Comparison of ENCODE assay signal across 29 mouse cellular contexts in genomic region chr8:27837903-27838302, GRCm38 (mm10).
A peak's percentile ranks its signal among the peaks of the same experiment; 100 is the strongest.
DNase-seq lines count a peak whose midpoint lies in the region; ATAC-seq and TF ChIP-seq lines count a peak whose summit lies in the region.
"Had no signal": no experiment of that assay in that cellular context is flagged by ENCODE, and none has a peak within 500 bp of the region (broad histone marks: within the 10 kb centered on the region; RNA-seq: fewer than 3 reads in every experiment).

No protein-coding gene starts in this region.

- H3K36me3 ChIP-seq in forebrain, embryonic 11.5 days (ENCODE audit: control insufficient read depth, insufficient read depth, low read length), result no peaks in the 10 kb centered on the region
- H3K36me3 ChIP-seq in forebrain, embryonic 10.5 days (replicated peaks), result no peaks in the 10 kb centered on the region
- no peaks in the 10 kb centered on the region for H3K36me3 ChIP-seq in embryonic facial prominence, embryonic 14.5 days (ENCODE audit: control insufficient read depth, insufficient read depth, low read length)
- H3K36me3 ChIP-seq in forebrain, postnatal 0 days (ENCODE audit: insufficient read depth), result no peaks in the 10 kb centered on the region
- H3K36me3 ChIP-seq: embryonic facial prominence, embryonic 13.5 days; heart, embryonic 10.5 days; kidney, embryonic 15.5 days; limb, embryonic 10.5 days; liver, embryonic 15.5 days; lung, embryonic 15.5 days; neural tube, embryonic 13.5 days had no signal

- no peak for TF ChIP-seq CTCF in forebrain, postnatal 0 days (IDR thresholded peaks at IDR 0.05; ENCODE audit: low read depth)

- H3K27ac ChIP-seq in forebrain, embryonic 11.5 days (ENCODE audit: low read depth, low read length), result no peak overlapping the region
- no peak overlapping the region for H3K27ac ChIP-seq in forebrain, embryonic 10.5 days
- no peak overlapping the region for H3K27ac ChIP-seq in embryonic facial prominence, embryonic 14.5 days (replicated peaks; ENCODE audit: low read depth, low read length)
- H3K27ac ChIP-seq in forebrain, postnatal 0 days (ENCODE audit: low read depth, low read length), result no peak overlapping the region
- H3K27ac ChIP-seq: embryonic facial prominence, embryonic 13.5 days; heart, embryonic 10.5 days; kidney, embryonic 15.5 days; limb, embryonic 10.5 days; liver, embryonic 15.5 days; lung, embryonic 15.5 days; neural tube, embryonic 13.5 days had no signal

- no peak overlapping the region for H3K4me3 ChIP-seq in forebrain, embryonic 11.5 days (ENCODE audit: low read depth, low read length)
- no peak overlapping the region for H3K4me3 ChIP-seq in forebrain, embryonic 10.5 days
- no peak overlapping the region for H3K4me3 ChIP-seq in embryonic facial prominence, embryonic 14.5 days (ENCODE audit: low read depth, low read length)
- no peak overlapping the region for H3K4me3 ChIP-seq in forebrain, postnatal 0 days (ENCODE audit: low read depth, low read length)
- H3K4me3 ChIP-seq: embryonic facial prominence, embryonic 13.5 days; heart, embryonic 10.5 days; kidney, embryonic 15.5 days; limb, embryonic 10.5 days; liver, embryonic 15.5 days; lung, embryonic 15.5 days; megakaryocyte, embryonic 14.5 days; neural tube, embryonic 13.5 days had no signal

- H3K9me3 ChIP-seq in forebrain, embryonic 11.5 days (ENCODE audit: control insufficient read depth, low read length), result no peaks in the 10 kb centered on the region
- no peaks in the 10 kb centered on the region for H3K9me3 ChIP-seq in forebrain, embryonic 10.5 days
- H3K9me3 ChIP-seq in embryonic facial prominence, embryonic 14.5 days (ENCODE audit: control insufficient read depth, low read length), result no peaks in the 10 kb centered on the region
- H3K9me3 ChIP-seq in forebrain, postnatal 0 days (ENCODE audit: low read length), result no peaks in the 10 kb centered on the region
- H3K9me3 ChIP-seq: embryonic facial prominence, embryonic 13.5 days; heart, embryonic 10.5 days; kidney, embryonic 15.5 days; limb, embryonic 10.5 days; liver, embryonic 15.5 days; lung, embryonic 15.5 days; megakaryocyte, embryonic 14.5 days; neural tube, embryonic 13.5 days had no signal

- no peak for DNase-seq in forebrain, embryonic 11.5 days (ENCODE audit: low spot score)
- DNase-seq in forebrain, embryonic 10.5 days (ENCODE audit: extremely low spot score, low spot score), result no peak
- peak; percentile 14 for DNase-seq in Muller cell, postnatal 12 days (ENCODE audit: inconsistent ontology term)
- peak; percentile 42 for DNase-seq in embryonic facial prominence, embryonic 14.5 days (ENCODE audit: low spot score)
- peak; percentile 3 for DNase-seq in forebrain, postnatal 0 days
- no peak for DNase-seq in adrenal gland, postnatal 10 days
- no peak for DNase-seq in kidney, postnatal 10 days
- DNase-seq: cerebellum, adult 8-10 months; cerebellum, postnatal 36 days; gastrocnemius, postnatal 10 days; kidney, adult 11 months; kidney, postnatal 4 days; layer of hippocampus, adult 9-11 months; liver; lung, postnatal 36 days; right cerebral cortex, adult 18-20 months; right cerebral cortex, postnatal 4 days; thymus, postnatal 14 days had no signal

- no peaks in the 10 kb centered on the region for H3K27me3 ChIP-seq in forebrain, embryonic 11.5 days (ENCODE audit: control insufficient read depth, insufficient read depth, low read length)
- no peaks in the 10 kb centered on the region for H3K27me3 ChIP-seq in forebrain, embryonic 10.5 days (ENCODE audit: poor library complexity, severe bottlenecking)
- no peaks in the 10 kb centered on the region for H3K27me3 ChIP-seq in embryonic facial prominence, embryonic 14.5 days (replicated peaks; ENCODE audit: control insufficient read depth, insufficient read depth, low read length)
- no peaks in the 10 kb centered on the region for H3K27me3 ChIP-seq in forebrain, postnatal 0 days (ENCODE audit: insufficient read depth, low read length)
- H3K27me3 ChIP-seq: embryonic facial prominence, embryonic 13.5 days; kidney, embryonic 15.5 days; liver, embryonic 15.5 days; lung, embryonic 15.5 days; megakaryocyte, embryonic 14.5 days; neural tube, embryonic 13.5 days; Patski had no signal

- 0 out of 2 replicates have a peak, but pooled peaks cover 1% of the 10 kb centered on the region for H3K4me1 ChIP-seq in forebrain, embryonic 11.5 days (replicated peaks; ENCODE audit: control insufficient read depth, insufficient read depth, low read length)
- H3K4me1 ChIP-seq in forebrain, embryonic 10.5 days, result peaks cover 11% of the 10 kb centered on the region
- no peaks in the 10 kb centered on the region for H3K4me1 ChIP-seq in embryonic facial prominence, embryonic 14.5 days (ENCODE audit: control insufficient read depth, insufficient read depth, low read length)
- H3K4me1 ChIP-seq in forebrain, postnatal 0 days (ENCODE audit: insufficient read depth), result no peaks in the 10 kb centered on the region
- H3K4me1 ChIP-seq: embryonic facial prominence, embryonic 13.5 days; heart, embryonic 10.5 days; kidney, embryonic 15.5 days; limb, embryonic 10.5 days; liver, embryonic 15.5 days; lung, embryonic 15.5 days; megakaryocyte, embryonic 14.5 days; neural tube, embryonic 13.5 days had no signal

- 6% methylated on average over 1 of the region's 1 CpGs for WGBS in forebrain, embryonic 11.5 days
- 27% methylated on average over 1 of the region's 1 CpGs for WGBS in forebrain, embryonic 10.5 days
- 32% methylated on average over 1 of the region's 1 CpGs for WGBS in embryonic facial prominence, embryonic 14.5 days
- WGBS in forebrain, postnatal 0 days, result 3% methylated on average over 1 of the region's 1 CpGs

- H3K4me2 ChIP-seq in forebrain, embryonic 11.5 days (ENCODE audit: low read depth, low read length, severe bottlenecking), result no peak overlapping the region
- no peak overlapping the region for H3K4me2 ChIP-seq in embryonic facial prominence, embryonic 14.5 days (ENCODE audit: low read depth, low read length)
- H3K4me2 ChIP-seq in forebrain, postnatal 0 days (ENCODE audit: low read depth), result no peak overlapping the region
- H3K4me2 ChIP-seq: embryonic facial prominence, embryonic 13.5 days; kidney, embryonic 15.5 days; liver, embryonic 15.5 days; lung, embryonic 15.5 days; neural tube, embryonic 13.5 days had no signal

- peak; percentile 82 for ATAC-seq in forebrain, embryonic 11.5 days (replicated peaks; ENCODE audit: low FRiP score)
- 0 out of 2 replicates have a peak, but pooled peaks have one; percentile 63 for ATAC-seq in embryonic facial prominence, embryonic 14.5 days (ENCODE audit: low read depth)
- ATAC-seq in forebrain, postnatal 0 days, result peak; percentile 12; the same call in 1 of the 2 replicates
- no peak for ATAC-seq in cerebellum, adult (ENCODE audit: insufficient number of reproducible peaks, low FRiP score, low TSS enrichment)
- ATAC-seq: CD4-positive, CD25-positive, alpha-beta regulatory T cell, adult 4 months; Patski had no signal

- H3K9ac ChIP-seq in forebrain, embryonic 11.5 days (ENCODE audit: low read length), result no peak overlapping the region
- no peak overlapping the region for H3K9ac ChIP-seq in embryonic facial prominence, embryonic 14.5 days (ENCODE audit: low read depth, low read length)
- H3K9ac ChIP-seq in forebrain, postnatal 0 days, result no peak overlapping the region
- H3K9ac ChIP-seq: embryonic facial prominence, embryonic 13.5 days; kidney, embryonic 15.5 days; liver, embryonic 15.5 days; lung, embryonic 15.5 days; neural tube, embryonic 13.5 days had no signal

Comparison
In these comparisons a context has a peak if more than half of its experiments do, and no peak if none do; other contexts are left out.
1. DNase-seq: peak in Muller cell, postnatal 12 days (single experiment), embryonic facial prominence, embryonic 14.5 days (single experiment) and forebrain, postnatal 0 days (single experiment); none in forebrain, embryonic 11.5 days (single experiment), forebrain, embryonic 10.5 days (single experiment), adrenal gland, postnatal 10 days (single experiment) and kidney, postnatal 10 days (single experiment).